ENCODE assay signal across 13 mouse cellular contexts in the genomic region with DNA sequence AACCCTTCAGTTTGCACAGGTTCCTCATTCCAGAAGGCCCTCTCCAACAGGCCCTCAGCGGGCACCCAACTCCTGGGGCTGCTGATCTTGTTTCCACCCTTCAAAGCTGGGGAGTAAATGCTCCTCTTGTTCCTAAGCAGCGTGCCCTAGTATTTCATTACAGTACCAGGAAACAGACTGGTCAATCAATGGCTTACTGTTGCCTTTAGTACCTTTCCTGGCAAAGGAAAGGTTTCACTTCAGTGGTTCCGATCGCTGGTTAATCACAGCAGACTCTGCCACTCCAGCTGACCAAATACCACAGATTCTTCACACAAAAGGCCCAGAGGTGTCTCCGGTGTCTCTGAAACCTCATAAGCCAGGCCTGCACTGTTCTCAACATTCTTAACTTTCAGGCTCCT.
DNase-seq lines count a peak whose midpoint lies in the region; ATAC-seq lines count a peak whose summit lies in the region.
"Had no signal": no experiment of that assay in that cellular context is flagged by ENCODE, and none has a peak within 500 bp of the region (broad histone marks: within the 10 kb centered on the region; RNA-seq: fewer than 3 reads in every experiment).

No protein-coding gene starts in this region.

- 0 out of 2 replicates have a peak, but pooled peaks cover 3% of the 10 kb centered on the region for H3K36me3 ChIP-seq in heart, embryonic 12.5 days
- no peaks in the 10 kb centered on the region for H3K36me3 ChIP-seq in lung, embryonic 15.5 days
- H3K36me3 ChIP-seq in kidney, embryonic 15.5 days, result no peaks in the 10 kb centered on the region
- H3K36me3 ChIP-seq: midbrain, embryonic 10.5 days had no signal

- H3K9ac ChIP-seq in heart, embryonic 12.5 days, result no peak overlapping the region
- no peak overlapping the region for H3K9ac ChIP-seq in lung, embryonic 15.5 days
- H3K9ac ChIP-seq in kidney, embryonic 15.5 days, result no peak overlapping the region

- H3K4me2 ChIP-seq in heart, embryonic 12.5 days, result no peak overlapping the region
- no peak overlapping the region for H3K4me2 ChIP-seq in lung, embryonic 15.5 days
- H3K4me2 ChIP-seq in kidney, embryonic 15.5 days, result no peak overlapping the region

- no peak overlapping the region for H3K4me3 ChIP-seq in heart, embryonic 12.5 days
- no peak overlapping the region for H3K4me3 ChIP-seq in lung, embryonic 15.5 days
- no peak overlapping the region for H3K4me3 ChIP-seq in kidney, embryonic 15.5 days (replicated peaks)
- H3K4me3 ChIP-seq: midbrain, embryonic 10.5 days had no signal

- no peaks in the 10 kb centered on the region for H3K9me3 ChIP-seq in heart, embryonic 12.5 days (replicated peaks)
- no peaks in the 10 kb centered on the region for H3K9me3 ChIP-seq in lung, embryonic 15.5 days
- no peaks in the 10 kb centered on the region for H3K9me3 ChIP-seq in kidney, embryonic 15.5 days (replicated peaks)
- H3K9me3 ChIP-seq: midbrain, embryonic 10.5 days had no signal

- peaks cover 49% of the 10 kb centered on the region for H3K4me1 ChIP-seq in heart, embryonic 12.5 days (replicated peaks)
- peaks cover 40% of the 10 kb centered on the region for H3K4me1 ChIP-seq in lung, embryonic 15.5 days
- H3K4me1 ChIP-seq in kidney, embryonic 15.5 days, result peaks cover 37% of the 10 kb centered on the region

- intact Hi-C loops in heart, postnatal 36 days (cut with DNase I), result no loop called here

- DNase-seq in heart, postnatal 36 days, result no peak
- DNase-seq in lung, postnatal 14 days, result no peak
- DNase-seq in lung, postnatal 25 days (ENCODE audit: low spot score), result peak; percentile 55
- no peak for DNase-seq in adrenal gland, postnatal 25 days
- no peak for DNase-seq in thymus, postnatal 0 days (ENCODE audit: low spot score)
- DNase-seq: cerebellum, adult 9-11 months; left cerebral cortex, postnatal 4 days; retina, postnatal 1 day; thymus, postnatal 14 days had no signal

- no peak for ATAC-seq in heart, embryonic 12.5 days (ENCODE audit: insufficient number of reproducible peaks, low FRiP score)
- 0 out of 2 replicates have a peak, but pooled peaks have one; percentile 59 for ATAC-seq in lung, embryonic 15.5 days (ENCODE audit: borderline replicate concordance, extremely low read depth, low FRiP score, low TSS enrichment)
- ATAC-seq in kidney, embryonic 15.5 days (replicated peaks; ENCODE audit: low FRiP score), result peak; percentile 68

- whole genome bisulfite sequencing in heart, embryonic 12.5 days, result 59% methylated on average over 5 of the region's 5 CpGs
- WGBS in lung, embryonic 15.5 days, result 50% methylated on average over 5 of the region's 5 CpGs
- 54% methylated on average over 5 of the region's 5 CpGs for WGBS in kidney, embryonic 15.5 days

- H3K27me3 ChIP-seq in heart, embryonic 12.5 days (replicated peaks), result no peaks in the 10 kb centered on the region
- no peaks in the 10 kb centered on the region for H3K27me3 ChIP-seq in lung, embryonic 15.5 days
- H3K27me3 ChIP-seq in kidney, embryonic 15.5 days, result no peaks in the 10 kb centered on the region

- H3K27ac ChIP-seq in heart, embryonic 12.5 days (ENCODE audit: poor library complexity, severe bottlenecking), result peak overlapping the region; percentile 57
- peak overlapping the region; percentile 64 for H3K27ac ChIP-seq in lung, embryonic 15.5 days
- H3K27ac ChIP-seq in kidney, embryonic 15.5 days, result peak overlapping the region; percentile 76
- H3K27ac ChIP-seq: midbrain, embryonic 10.5 days had no signal
